Mouse (Mus musculus): ENCODE data around the gene Tecpr2. TPM values are rescaled to one million over a fixed set of nuclear protein-coding genes. Genes with fewer than 3 reads are reported as not detected.

Tecpr2 gene
- polyA plus RNA-seq, 1 experiment = 3.3 TPM

GRCm38 (mm10) chr12:110975838-110976468 lies 86.9 kb downstream of the Tecpr2 start:
- no peak overlapping the region for H3K27ac ChIP-seq (replicated peaks; ENCODE audit: low read depth, low read length)
- no peak overlapping the region for H3K4me3 ChIP-seq (ENCODE audit: insufficient read depth, low read depth, low read length)
- H3K4me1 ChIP-seq (ENCODE audit: control insufficient read depth, insufficient read depth, insufficient read length, low read length) = 0 out of 2 replicates have a peak, but pooled peaks cover 6% of the 10 kb centered on the region

GRCm38 (mm10) chr12:110976589-110977344 lies 87.7 kb downstream of the Tecpr2 start:
- no peak overlapping the region for H3K4me3 ChIP-seq (ENCODE audit: insufficient read depth, low read depth, low read length)
- no peak overlapping the region for H3K27ac ChIP-seq (replicated peaks; ENCODE audit: low read depth, low read length)
- peaks cover 7% of the 10 kb centered on the region; the same call in 1 of the 2 replicates for H3K4me1 ChIP-seq (ENCODE audit: control insufficient read depth, insufficient read depth, insufficient read length, low read length)

- Histone ChIP-seq H3K27ac (replicated peaks; ENCODE audit: low read depth, low read length) (peak overlapping the region; percentile 96; the same call in 1 of the 2 replicates), H3K4me3 (ENCODE audit: insufficient read depth, low read depth, low read length) (peak overlapping the region; percentile 68), H3K4me1 (ENCODE audit: control insufficient read depth, insufficient read depth, insufficient read length, low read length) (peaks cover 9% of the 10 kb centered on the region; the same call in 1 of the 2 replicates)
These were observed 88.3 kb downstream of the Tecpr2 start for GRCm38 (mm10) chr12:110977345-110977733.

- Histone ChIP-seq H3K27ac (replicated peaks; ENCODE audit: low read depth, low read length) (peak overlapping the region; percentile 96), H3K4me1 (ENCODE audit: control insufficient read depth, insufficient read depth, insufficient read length, low read length) (peaks cover 9% of the 10 kb centered on the region; the same call in 1 of the 2 replicates), H3K4me3 (ENCODE audit: insufficient read depth, low read depth, low read length) (peak overlapping the region; percentile 68)
These were observed 89.0 kb downstream of the Tecpr2 start for GRCm38 (mm10) chr12:110977896-110978606.

GRCm38 (mm10) chr12:110978607-110979406 lies 89.7 kb downstream of the Tecpr2 start, which contains the start of gene Ankrd9:
Ankrd9 (minus strand) TSS chr12:110979040.
- Histone ChIP-seq H3K4me3 (ENCODE audit: insufficient read depth, low read depth, low read length) (peak within 1 kb of the TSS; percentile 68), H3K27ac (replicated peaks; ENCODE audit: low read depth, low read length) (peak within 1 kb of the TSS; percentile 96), H3K4me1 (ENCODE audit: control insufficient read depth, insufficient read depth, insufficient read length, low read length) (peaks cover 13% of the 10 kb centered on the region)

GRCm38 (mm10) chr12:110979808-110980207 lies 90.7 kb downstream of the Tecpr2 start:
- no peak overlapping the region for H3K4me3 ChIP-seq (ENCODE audit: insufficient read depth, low read depth, low read length)

GRCm38 (mm10) chr12:110981736-110982135 lies 92.7 kb downstream of the Tecpr2 start:
- Histone ChIP-seq H3K4me1 (ENCODE audit: control insufficient read depth, insufficient read depth, insufficient read length, low read length) (peaks cover 14% of the 10 kb centered on the region), H3K27ac (replicated peaks; ENCODE audit: low read depth, low read length) (peak overlapping the region; percentile 62), H3K4me3 (ENCODE audit: insufficient read depth, low read depth, low read length) (no peak overlapping the region)

More at GRCm38 (mm10) chr12:110979808-110980207, 90.7 kb downstream of the Tecpr2 start:
- Histone ChIP-seq H3K4me1 (ENCODE audit: control insufficient read depth, insufficient read depth, insufficient read length, low read length) (peaks cover 15% of the 10 kb centered on the region), H3K27ac (replicated peaks; ENCODE audit: low read depth, low read length) (peak overlapping the region; percentile 57)

GRCm38 (mm10) chr12:110983083-110983482 lies 94.0 kb downstream of the Tecpr2 start:
- Histone ChIP-seq H3K27ac (replicated peaks; ENCODE audit: low read depth, low read length) (peak overlapping the region; percentile 35; the same call in 1 of the 2 replicates), H3K4me3 (ENCODE audit: insufficient read depth, low read depth, low read length) (no peak overlapping the region), H3K4me1 (ENCODE audit: control insufficient read depth, insufficient read depth, insufficient read length, low read length) (peaks cover 14% of the 10 kb centered on the region)

- Histone ChIP-seq H3K4me3 (ENCODE audit: insufficient read depth, low read depth, low read length) (no peak overlapping the region), H3K4me1 (ENCODE audit: control insufficient read depth, insufficient read depth, insufficient read length, low read length) (peaks cover 14% of the 10 kb centered on the region), H3K27ac (replicated peaks; ENCODE audit: low read depth, low read length) (peak overlapping the region; percentile 22; the same call in 1 of the 2 replicates)
These were observed 94.7 kb downstream of the Tecpr2 start for GRCm38 (mm10) chr12:110983714-110984113.

GRCm38 (mm10) chr12:110984598-110984997 lies 95.5 kb downstream of the Tecpr2 start:
- peaks cover 14% of the 10 kb centered on the region for H3K4me1 ChIP-seq (ENCODE audit: control insufficient read depth, insufficient read depth, insufficient read length, low read length)
- 0 out of 2 replicates have a peak overlapping the region, but pooled peaks have one; percentile 7 for H3K27ac ChIP-seq (replicated peaks; ENCODE audit: low read depth, low read length)
- H3K4me3 ChIP-seq (ENCODE audit: insufficient read depth, low read depth, low read length) = no peak overlapping the region

- Histone ChIP-seq H3K4me3 (ENCODE audit: insufficient read depth, low read depth, low read length) (no peak overlapping the region), H3K27ac (replicated peaks; ENCODE audit: low read depth, low read length) (peak overlapping the region; percentile 25; the same call in 1 of the 2 replicates), H3K4me1 (ENCODE audit: control insufficient read depth, insufficient read depth, insufficient read length, low read length) (peaks cover 14% of the 10 kb centered on the region)
These were observed 96.1 kb downstream of the Tecpr2 start for GRCm38 (mm10) chr12:110985141-110985540.

GRCm38 (mm10) chr12:110986536-110987425 lies 97.7 kb downstream of the Tecpr2 start:
- H3K4me3 ChIP-seq (ENCODE audit: insufficient read depth, low read depth, low read length) = no peak overlapping the region
- no peak overlapping the region for H3K27ac ChIP-seq (replicated peaks; ENCODE audit: low read depth, low read length)
- peaks cover 12% of the 10 kb centered on the region for H3K4me1 ChIP-seq (ENCODE audit: control insufficient read depth, insufficient read depth, insufficient read length, low read length)

- H3K4me3 ChIP-seq (ENCODE audit: insufficient read depth, low read depth, low read length) = no peak overlapping the region
- peaks cover 4% of the 10 kb centered on the region; the same call in 1 of the 2 replicates for H3K4me1 ChIP-seq (ENCODE audit: control insufficient read depth, insufficient read depth, insufficient read length, low read length)
These were observed 100.3 kb downstream of the Tecpr2 start for GRCm38 (mm10) chr12:110989409-110989808.

More at GRCm38 (mm10) chr12:110989409-110989808, 100.3 kb downstream of the Tecpr2 start:
- no peak overlapping the region for H3K27ac ChIP-seq (replicated peaks; ENCODE audit: low read depth, low read length)

All from brown adipose tissue, adult 24 weeks (tissue).